Mouse (Mus musculus) adrenal gland, postnatal 4 days (tissue): ENCODE results near the gene Rab3c. TPM values are rescaled to one million over a fixed set of nuclear protein-coding genes. Genes with fewer than 3 reads are reported as not detected.

ENCODE experiments used
- DNase-seq, 2 experiments: peaks; one replicate each; pipeline ENCODE4 v3.0.0; 2021 to 2022; ENCODE audit warnings: low spot score in 2 of 2, mixed read lengths in 2 of 2
- total RNA-seq, 2 experiments: library from RNA; stranded (reverse); gene quantifications; 2 replicates each; pipeline ENCODE4 v1.2.3; 2021

Rab3c gene
- total RNA-seq, 2 experiments from 2014 or later: 35.8 to 41.8 TPM

GRCm38 (mm10) chr13:110024381-110025161 lies 256.2 kb downstream of the Rab3c start:
- DNase-seq: no peak

GRCm38 (mm10) chr13:110023031-110023430 lies 257.8 kb downstream of the Rab3c start:
- DNase-seq: no peak

GRCm38 (mm10) chr13:110019774-110020173 lies 261.0 kb downstream of the Rab3c start:
- no peak for DNase-seq

- peak in 1 of 2 experiments; percentile 4 for DNase-seq
Observed at GRCm38 (mm10) chr13:110018941-110019743, 261.7 kb downstream of the Rab3c start.

GRCm38 (mm10) chr13:110018431-110018901 lies 262.3 kb downstream of the Rab3c start:
- peak in 1 of 2 experiments; percentile 61 for DNase-seq

- DNase-seq: no peak
Observed at GRCm38 (mm10) chr13:110012029-110012428, 268.8 kb downstream of the Rab3c start.

- DNase-seq: no peak
Observed at GRCm38 (mm10) chr13:110010876-110011275, 269.9 kb downstream of the Rab3c start.

GRCm38 (mm10) chr13:110008539-110008938 lies 272.3 kb downstream of the Rab3c start:
- no peak for DNase-seq

- no peak for DNase-seq
Observed at GRCm38 (mm10) chr13:110006106-110006781, 274.6 kb downstream of the Rab3c start.

Other genes starting within 250 kb of the Rab3c start
- under 1 TPM; 0.22 to 0.34 TPM for gene Gapt, start 76.2 kb upstream of the Rab3c start, total RNA-seq
- 10 to 100 TPM; 51.7 to 68.1 TPM for gene Plk2, start 114.0 kb upstream of the Rab3c start, total RNA-seq